Mouse (Mus musculus) forebrain, embryonic 11.5 days (tissue): ENCODE data around the gene Gm11992. TPM values are rescaled to one million over a fixed set of nuclear protein-coding genes. Genes with fewer than 3 reads are reported as not detected.
A peak's percentile ranks its signal among the peaks of the same experiment; 100 is the strongest.

Source experiments
- ATAC-seq: fragments of 200-750 bp; cut with Nextera tagmentation; replicated peaks from 2 replicates; pipeline ENCODE4 v1.8.0; 2017; ENCODE audit warnings: moderate TSS enrichment; ENCODE audit not compliant: low FRiP score
- DNase-seq: peaks from one replicate; pipeline ENCODE4 v3.0.0-alpha.2; 2017; ENCODE audit warnings: low spot score
- H3K27ac ChIP-seq: fragments of 300-500 bp; sonication (generic); 2 replicates; pipeline ENCODE4 v1.5.1; 2014; ENCODE audit warnings: low read depth, low read length
- H3K27me3 ChIP-seq: fragments of 300-500 bp; sonication (generic); 2 replicates; pipeline ENCODE4 v1.6.1; 2014; ENCODE audit warnings: mild to moderate bottlenecking, low read length, mixed read lengths; ENCODE audit not compliant: control insufficient read depth, insufficient read depth
- H3K36me3 ChIP-seq: fragments of 300-500 bp; sonication (generic); 2 replicates; pipeline ENCODE4 v1.6.1; 2014; ENCODE audit warnings: mild to moderate bottlenecking, low read length, moderate library complexity, mixed read lengths; ENCODE audit not compliant: control insufficient read depth, insufficient read depth
- H3K4me1 ChIP-seq: fragments of 300-500 bp; sonication (generic); replicated peaks from 2 replicates; pipeline ENCODE4 v1.6.1; 2014; ENCODE audit warnings: low read length, mixed read lengths; ENCODE audit not compliant: control insufficient read depth, insufficient read depth
- H3K4me2 ChIP-seq: fragments of 300-500 bp; sonication (generic); 2 replicates; pipeline ENCODE4 v1.6.1; 2014; ENCODE audit warnings: low read depth, mild to moderate bottlenecking, low read length, moderate library complexity, mixed read lengths; ENCODE audit not compliant: severe bottlenecking
- H3K4me3 ChIP-seq: fragments of 300-500 bp; sonication (generic); 2 replicates; pipeline ENCODE4 v1.5.1; 2014; ENCODE audit warnings: low read depth, low read length
- H3K9ac ChIP-seq: fragments of 300-500 bp; sonication (generic); 2 replicates; pipeline ENCODE4 v1.6.1; 2014; ENCODE audit warnings: low read length
- H3K9me3 ChIP-seq: fragments of 300-500 bp; sonication (generic); 2 replicates; pipeline ENCODE4 v1.6.1; 2016; ENCODE audit warnings: low read length, mixed read lengths; ENCODE audit not compliant: control insufficient read depth
- WGBS: fragments of 180-500 bp; shearing (Covaris S2); extraction: QIAGEN DNeasy Blood & Tissue Kit; methylation state at CpG from one replicate; pipeline ENCODE4 v1.1.7; 2014; 5-methylcytosine and 5-hydroxymethylcytosine counted together
- polyA plus RNA-seq: library from polyadenylated mRNA; unstranded; fragments of >200 nt; fragmentation: Nextera tagmentation; extraction: Ambion mirVana; gene quantifications from 2 replicates; pipeline ENCODE4 v1.2.1, GENCODE M21; 2014

The Gm11992 gene
- polyA plus RNA-seq, 1 experiment from 2014 or later = 0.52 TPM

- no peaks in the 10 kb centered on the region for H3K4me1 ChIP-seq
Measured at GRCm38 (mm10) chr11:9024782-9025181, 23.6 kb upstream of the Gm11992 start.

GRCm38 (mm10) chr11:9025211-9025610, 23.2 kb upstream of the Gm11992 start:
- H3K9me3 ChIP-seq = no peaks in the 10 kb centered on the region
- H3K9ac ChIP-seq = no peak overlapping the region
- H3K27me3 ChIP-seq = no peaks in the 10 kb centered on the region
- DNase-seq (no peak), ATAC-seq (no peak)
- H3K4me1 ChIP-seq = no peaks in the 10 kb centered on the region
- WGBS = 78% methylated on average over 3 of the region's 3 CpGs
- no peak overlapping the region for H3K27ac ChIP-seq
- no peak overlapping the region for H3K4me2 ChIP-seq
- H3K36me3 ChIP-seq = no peaks in the 10 kb centered on the region
- no peak overlapping the region for H3K4me3 ChIP-seq

More at GRCm38 (mm10) chr11:9024782-9025181, 23.6 kb upstream of the Gm11992 start:
- Histone ChIP-seq H3K4me2 (no peak overlapping the region), H3K9me3 (no peaks in the 10 kb centered on the region), H3K36me3 (no peaks in the 10 kb centered on the region), H3K27me3 (no peaks in the 10 kb centered on the region), H3K4me3 (no peak overlapping the region), H3K9ac (no peak overlapping the region), H3K27ac (no peak overlapping the region)
- DNase-seq (no peak), ATAC-seq (no peak)
- 84% methylated on average over 7 of the region's 7 CpGs for WGBS

GRCm38 (mm10) chr11:9031530-9031929, 16.9 kb upstream of the Gm11992 start:
- 90% methylated on average over 2 of the region's 2 CpGs for WGBS
- H3K36me3 ChIP-seq = no peaks in the 10 kb centered on the region

GRCm38 (mm10) chr11:9046546-9046945, 1.8 kb upstream of the Gm11992 start:
- ATAC-seq (no peak), DNase-seq (no peak)
- Histone ChIP-seq H3K9me3 (no peaks in the 10 kb centered on the region), H3K9ac (no peak overlapping the region), H3K4me2 (no peak overlapping the region), H3K4me1 (0 out of 2 replicates have a peak, but pooled peaks cover 2% of the 10 kb centered on the region), H3K4me3 (no peak overlapping the region), H3K36me3 (no peaks in the 10 kb centered on the region), H3K27ac (no peak overlapping the region), H3K27me3 (peaks cover 5% of the 10 kb centered on the region; the same call in 1 of the 2 replicates)
- 91% methylated on average over 2 of the region's 2 CpGs for WGBS

More at GRCm38 (mm10) chr11:9031530-9031929, 16.9 kb upstream of the Gm11992 start:
- no peak overlapping the region for H3K9ac ChIP-seq
- no peak for DNase-seq
- no peaks in the 10 kb centered on the region for H3K4me1 ChIP-seq
- H3K27me3 ChIP-seq = no peaks in the 10 kb centered on the region
- H3K4me2 ChIP-seq = no peak overlapping the region
- no peak overlapping the region for H3K27ac ChIP-seq
- H3K4me3 ChIP-seq = no peak overlapping the region
- H3K9me3 ChIP-seq = no peaks in the 10 kb centered on the region
- ATAC-seq = no peak

- Histone ChIP-seq H3K27me3 (peaks cover 5% of the 10 kb centered on the region; the same call in 1 of the 2 replicates), H3K9ac (no peak overlapping the region), H3K36me3 (no peaks in the 10 kb centered on the region), H3K27ac (no peak overlapping the region), H3K4me3 (no peak overlapping the region), H3K4me2 (no peak overlapping the region), H3K4me1 (0 out of 2 replicates have a peak, but pooled peaks cover 2% of the 10 kb centered on the region), H3K9me3 (no peaks in the 10 kb centered on the region)
- WGBS = 87% methylated on average over 5 of the region's 5 CpGs
- DNase-seq (no peak), ATAC-seq (no peak)
Measured at GRCm38 (mm10) chr11:9047044-9047443, 1.4 kb upstream of the Gm11992 start.

- Histone ChIP-seq H3K9ac (peak within 1 kb of the TSS; percentile 54), H3K27me3 (peaks cover 5% of the 10 kb centered on the region; the same call in 1 of the 2 replicates), H3K4me3 (peak within 1 kb of the TSS; percentile 46), H3K4me1 (0 out of 2 replicates have a peak, but pooled peaks cover 2% of the 10 kb centered on the region), H3K36me3 (no peaks in the 10 kb centered on the region), H3K4me2 (peak within 1 kb of the TSS; percentile 96), H3K27ac (no peak within 1 kb of the TSS), H3K9me3 (no peaks in the 10 kb centered on the region)
- 1% methylated on average over 18 of the region's 18 CpGs for WGBS
- no peak for DNase-seq
- ATAC-seq = peak; percentile 78
Measured at GRCm38 (mm10) chr11:9048703-9049060, 288 bp downstream of the Gm11992 start, which contains the start of gene Sun3. Sun3 (minus strand) TSS chr11:9048991.

GRCm38 (mm10) chr11:9050241-9050640, 1.8 kb downstream of the Gm11992 start:
- H3K36me3 ChIP-seq = no peaks in the 10 kb centered on the region
- no peaks in the 10 kb centered on the region for H3K9me3 ChIP-seq
- H3K27ac ChIP-seq = no peak overlapping the region
- no peak overlapping the region for H3K4me3 ChIP-seq
- no peak for DNase-seq
- H3K4me2 ChIP-seq = no peak overlapping the region
- peaks cover 5% of the 10 kb centered on the region; the same call in 1 of the 2 replicates for H3K27me3 ChIP-seq
- WGBS = 79% methylated on average over 4 of the region's 4 CpGs
- H3K4me1 ChIP-seq = 0 out of 2 replicates have a peak, but pooled peaks cover 2% of the 10 kb centered on the region
- ATAC-seq = no peak
- no peak overlapping the region for H3K9ac ChIP-seq

GRCm38 (mm10) chr11:9051895-9052294, 3.5 kb downstream of the Gm11992 start:
- H3K4me1 ChIP-seq = 0 out of 2 replicates have a peak, but pooled peaks cover 2% of the 10 kb centered on the region
- H3K36me3 ChIP-seq = no peaks in the 10 kb centered on the region
- no peak for DNase-seq
- no peaks in the 10 kb centered on the region for H3K9me3 ChIP-seq
- no peak overlapping the region for H3K9ac ChIP-seq
- no peak overlapping the region for H3K4me3 ChIP-seq
- no peak for ATAC-seq
- WGBS = 76% methylated on average over 2 of the region's 2 CpGs
- H3K27me3 ChIP-seq = peaks cover 5% of the 10 kb centered on the region; the same call in 1 of the 2 replicates
- H3K4me2 ChIP-seq = no peak overlapping the region
- no peak overlapping the region for H3K27ac ChIP-seq

- Histone ChIP-seq H3K9me3 (no peaks in the 10 kb centered on the region), H3K4me2 (no peak overlapping the region), H3K36me3 (no peaks in the 10 kb centered on the region), H3K4me3 (no peak overlapping the region), H3K27me3 (no peaks in the 10 kb centered on the region), H3K27ac (no peak overlapping the region), H3K9ac (no peak overlapping the region), H3K4me1 (no peaks in the 10 kb centered on the region)
- ATAC-seq (no peak), DNase-seq (no peak)
- WGBS = 77% methylated on average over 2 of the region's 2 CpGs
Measured at GRCm38 (mm10) chr11:9056937-9057336, 8.5 kb downstream of the Gm11992 start.
